Mouse (Mus musculus) liver, embryonic 13.5 days (tissue): ENCODE measurements at regions not wholly inside any gene's neighbourhood (a gene's known extent, or its start where the extent isn't known, plus 50 kb on each side); places are given as distances from the start of the nearest gene placed in this dataset.

Source experiments
- ATAC-seq: fragments of 200-750 bp; cut with Nextera tagmentation; 2 replicates; pipeline ENCODE4 v1.8.0; 2017; ENCODE audit warnings: low read depth, mild to moderate bottlenecking, moderate number of reproducible peaks, moderate library complexity
- DNase-seq: peaks from one replicate; pipeline ENCODE4 v3.0.0; 2022
- H3K27ac ChIP-seq: fragments of 300-500 bp; sonication (generic); 2 replicates; pipeline ENCODE4 v1.5.1; 2015; ENCODE audit warnings: moderate library complexity, mild to moderate bottlenecking, inconsistent platforms
- H3K27me3 ChIP-seq: fragments of 300-500 bp; sonication (generic); 2 replicates; pipeline ENCODE4 v1.6.1; 2015; ENCODE audit warnings: mild to moderate bottlenecking, inconsistent platforms
- H3K36me3 ChIP-seq: fragments of 300-500 bp; sonication (generic); 2 replicates; pipeline ENCODE4 v1.6.1; 2015; ENCODE audit warnings: mild to moderate bottlenecking, inconsistent platforms
- H3K4me1 ChIP-seq: fragments of 300-500 bp; sonication (generic); replicated peaks from 2 replicates; pipeline ENCODE4 v1.6.1; 2015; ENCODE audit warnings: inconsistent platforms
- H3K4me2 ChIP-seq: fragments of 300-500 bp; sonication (generic); 2 replicates; pipeline ENCODE4 v1.6.1; 2015; ENCODE audit warnings: inconsistent platforms, mild to moderate bottlenecking, moderate library complexity
- H3K4me3 ChIP-seq: fragments of 300-500 bp; sonication (generic); replicated peaks from 2 replicates; pipeline ENCODE4 v1.5.1; 2015; ENCODE audit warnings: mild to moderate bottlenecking, inconsistent platforms
- H3K9ac ChIP-seq: fragments of 300-500 bp; sonication (generic); 2 replicates; pipeline ENCODE4 v1.6.1; 2015; ENCODE audit warnings: mild to moderate bottlenecking, inconsistent platforms
- H3K9me3 ChIP-seq: fragments of 300-500 bp; sonication (generic); replicated peaks from 2 replicates; pipeline ENCODE4 v1.6.1; 2016; ENCODE audit warnings: inconsistent platforms
- WGBS: fragments of 180-500 bp; shearing (Covaris S2); methylation state at CpG from one replicate; pipeline ENCODE4 v1.1.7; 2015; ENCODE audit not compliant: insufficient replicate concordance; 5-methylcytosine and 5-hydroxymethylcytosine counted together

DNA sequence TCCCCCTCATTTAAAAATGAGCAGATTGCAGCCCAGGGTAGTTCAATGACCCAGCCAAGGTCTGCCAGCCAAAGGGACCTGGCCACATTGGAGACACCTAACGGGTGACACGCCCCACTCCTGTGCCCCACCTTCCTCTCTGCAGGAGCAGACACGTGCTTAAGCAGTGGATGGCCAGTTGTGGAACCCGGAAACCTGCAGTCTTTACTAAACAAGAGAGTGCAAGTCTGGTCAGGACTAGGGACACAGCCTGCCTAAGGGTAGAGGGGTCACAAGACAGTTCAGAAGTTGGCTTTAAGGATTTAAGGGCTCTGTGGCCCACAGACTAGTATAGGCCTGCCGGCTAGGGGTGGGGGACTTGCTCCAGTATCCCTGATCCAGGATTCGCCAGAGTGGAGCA, 179.2 kb upstream of the Gm4791 start:
- ATAC-seq (no peak), DNase-seq (no peak)
- no peaks in the 10 kb centered on the region for H3K36me3 ChIP-seq
- no peaks in the 10 kb centered on the region for H3K9me3 ChIP-seq
- H3K27ac ChIP-seq: no peak overlapping the region
- no peak overlapping the region for H3K4me3 ChIP-seq
- H3K27me3 ChIP-seq: no peaks in the 10 kb centered on the region
- H3K4me1 ChIP-seq: no peaks in the 10 kb centered on the region
- H3K4me2 ChIP-seq: no peak overlapping the region
- H3K9ac ChIP-seq: no peak overlapping the region
- WGBS: 34% methylated on average over 6 of the region's 6 CpGs

DNA sequence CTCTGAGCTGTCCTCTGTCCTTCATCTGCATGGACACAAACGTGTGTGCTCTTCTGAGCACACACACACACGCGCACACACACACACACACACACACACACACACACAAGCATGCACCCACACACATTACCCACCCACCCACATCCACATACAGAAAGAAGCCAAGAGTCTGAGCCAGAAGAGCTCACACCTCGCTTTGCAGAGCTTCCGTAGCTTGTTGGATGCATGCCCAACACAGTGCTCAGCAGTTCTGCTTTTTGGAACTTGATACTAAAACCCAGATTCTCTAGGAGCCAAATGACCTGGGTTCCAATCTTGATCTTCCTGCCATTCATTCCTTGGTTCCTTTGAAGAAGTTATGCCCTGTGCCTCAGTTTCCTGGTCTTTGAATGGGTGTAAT, 182.4 kb upstream of the Gm4791 start:
- H3K9me3 ChIP-seq: no peaks in the 10 kb centered on the region
- ATAC-seq (no peak), DNase-seq (no peak)
- no peaks in the 10 kb centered on the region for H3K36me3 ChIP-seq
- no peak overlapping the region for H3K4me2 ChIP-seq
- H3K9ac ChIP-seq: no peak overlapping the region
- 0 out of 2 replicates have a peak, but pooled peaks cover 3% of the 10 kb centered on the region for H3K27me3 ChIP-seq
- H3K27ac ChIP-seq: no peak overlapping the region
- 64% methylated on average over 5 of the region's 5 CpGs for WGBS
- no peaks in the 10 kb centered on the region for H3K4me1 ChIP-seq
- no peak overlapping the region for H3K4me3 ChIP-seq

DNA sequence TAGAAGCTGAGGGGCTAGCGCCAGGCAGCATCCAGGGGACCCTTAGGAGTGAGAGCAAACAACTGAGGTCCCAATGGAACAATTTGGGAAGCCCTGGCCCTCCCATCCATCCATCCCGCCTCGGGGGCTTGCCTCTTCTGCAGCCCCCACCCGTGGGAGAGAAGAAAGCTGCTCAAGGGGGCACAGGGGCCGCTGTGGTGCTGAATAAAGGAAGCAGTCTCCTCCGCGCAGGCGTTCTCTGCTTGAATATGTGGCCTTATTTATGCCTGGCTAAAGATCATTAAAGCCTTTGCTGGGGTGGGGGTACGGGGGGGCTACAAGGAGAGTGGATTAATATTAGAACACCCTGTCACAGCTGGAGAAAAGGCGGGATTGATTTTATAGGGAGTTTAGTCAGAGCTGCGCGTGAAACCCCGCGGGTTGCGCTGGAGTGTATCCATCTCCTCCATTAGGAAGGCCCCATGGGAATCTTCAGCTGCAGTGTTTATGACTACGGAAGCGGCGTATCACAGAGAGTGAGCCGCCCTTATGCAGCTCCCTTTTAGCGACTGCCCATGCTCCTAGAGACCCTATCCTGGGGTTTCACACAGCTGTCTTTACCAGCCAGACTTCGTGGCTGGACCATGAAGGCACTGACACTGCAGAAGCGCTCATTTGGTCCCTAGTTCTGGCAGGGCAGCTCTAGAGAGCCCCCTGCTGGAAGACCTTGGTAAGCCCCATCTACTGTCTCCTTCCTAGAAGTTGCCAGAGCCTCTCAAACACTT, 183.9 kb upstream of the Gm4791 start:
- WGBS: 16% methylated on average over 22 of the region's 22 CpGs
- Histone ChIP-seq H3K27ac (no peak overlapping the region), H3K4me3 (no peak overlapping the region), H3K36me3 (no peaks in the 10 kb centered on the region), H3K9ac (no peak overlapping the region), H3K27me3 (0 out of 2 replicates have a peak, but pooled peaks cover 3% of the 10 kb centered on the region), H3K4me1 (no peaks in the 10 kb centered on the region), H3K4me2 (peak overlapping the region; percentile 27; the same call in 1 of the 2 replicates), H3K9me3 (no peaks in the 10 kb centered on the region)
- no peak for DNase-seq
- no peak for ATAC-seq

DNA sequence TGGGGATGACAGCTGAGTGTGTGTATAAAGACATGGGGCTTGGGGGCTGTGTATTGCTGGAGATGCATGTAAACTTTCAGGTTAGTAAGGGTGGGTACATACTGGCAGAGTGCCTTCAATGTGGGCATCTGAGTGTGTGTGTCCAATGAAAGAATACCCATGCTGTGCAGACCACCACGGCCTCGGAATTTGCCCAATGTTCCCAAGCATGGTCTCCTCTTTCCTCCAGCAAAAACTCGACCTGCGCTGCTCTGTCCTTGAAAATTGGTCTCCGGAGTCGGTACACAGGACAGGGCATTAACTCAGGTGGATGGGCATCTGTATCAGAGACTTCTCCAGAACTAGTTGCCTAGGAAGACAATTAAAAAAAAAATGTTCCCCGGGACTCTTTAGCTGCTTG, 188.3 kb upstream of the Gm4791 start:
- no peak overlapping the region for H3K4me2 ChIP-seq
- H3K9ac ChIP-seq: no peak overlapping the region
- WGBS: 64% methylated on average over 7 of the region's 7 CpGs
- H3K4me3 ChIP-seq: no peak overlapping the region
- H3K36me3 ChIP-seq: no peaks in the 10 kb centered on the region
- H3K27ac ChIP-seq: no peak overlapping the region
- no peaks in the 10 kb centered on the region for H3K9me3 ChIP-seq
- DNase-seq (no peak), ATAC-seq (no peak)
- 0 out of 2 replicates have a peak, but pooled peaks cover 3% of the 10 kb centered on the region for H3K27me3 ChIP-seq
- no peaks in the 10 kb centered on the region for H3K4me1 ChIP-seq

DNA sequence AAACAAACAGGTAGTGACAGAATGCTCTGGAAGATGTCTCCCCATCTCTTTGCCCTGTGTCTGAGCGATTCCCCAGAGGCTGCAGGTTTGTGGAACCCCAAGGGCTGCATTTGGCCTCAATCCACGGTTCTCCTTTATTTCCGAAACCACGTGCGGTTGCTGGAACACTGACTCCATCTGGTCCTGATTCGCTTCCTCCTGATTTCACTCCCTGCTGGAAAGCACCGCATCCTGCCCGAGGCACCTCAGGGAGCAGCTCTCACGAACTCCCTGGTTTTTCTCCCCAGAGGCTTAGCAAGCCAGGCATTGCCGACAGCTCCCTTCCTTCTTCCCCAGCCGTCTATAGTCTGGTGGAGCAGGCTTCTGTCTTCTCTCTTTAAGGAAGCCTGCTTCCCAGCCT, 203.1 kb upstream of the Gm4791 start:
- Histone ChIP-seq H3K4me2 (no peak overlapping the region), H3K27ac (no peak overlapping the region), H3K36me3 (no peaks in the 10 kb centered on the region), H3K9me3 (no peaks in the 10 kb centered on the region), H3K4me1 (no peaks in the 10 kb centered on the region), H3K27me3 (no peaks in the 10 kb centered on the region), H3K9ac (no peak overlapping the region), H3K4me3 (no peak overlapping the region)
- ATAC-seq: no peak
- no peak for DNase-seq
- 66% methylated on average over 11 of the region's 11 CpGs for WGBS

DNA sequence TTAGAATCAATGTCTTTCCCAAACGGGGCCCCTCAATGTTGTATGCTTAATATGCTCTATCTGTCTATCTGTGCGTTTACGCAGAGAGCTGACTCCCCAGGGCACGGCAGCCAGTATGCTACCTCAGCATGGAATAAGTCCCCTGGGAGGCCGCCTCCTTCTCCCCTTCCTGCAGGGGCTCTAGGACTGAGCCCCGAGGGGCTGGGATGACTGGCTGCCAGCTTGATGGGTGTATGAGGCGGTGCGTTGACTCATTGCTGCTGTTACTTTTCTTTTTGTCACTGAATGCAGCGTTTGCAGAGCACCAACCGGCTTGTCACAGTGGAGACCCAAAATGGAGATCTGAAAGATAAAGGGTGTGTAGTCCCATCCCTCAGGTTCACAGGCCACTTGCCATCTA, 209.5 kb upstream of the Gm4791 start:
- no peak overlapping the region for H3K4me2 ChIP-seq
- WGBS: 64% methylated on average over 10 of the region's 10 CpGs
- H3K27ac ChIP-seq: no peak overlapping the region
- no peaks in the 10 kb centered on the region for H3K27me3 ChIP-seq
- no peaks in the 10 kb centered on the region for H3K36me3 ChIP-seq
- H3K4me3 ChIP-seq: no peak overlapping the region
- H3K4me1 ChIP-seq: no peaks in the 10 kb centered on the region
- ATAC-seq (no peak), DNase-seq (no peak)
- H3K9ac ChIP-seq: no peak overlapping the region
- H3K9me3 ChIP-seq: no peaks in the 10 kb centered on the region

DNA sequence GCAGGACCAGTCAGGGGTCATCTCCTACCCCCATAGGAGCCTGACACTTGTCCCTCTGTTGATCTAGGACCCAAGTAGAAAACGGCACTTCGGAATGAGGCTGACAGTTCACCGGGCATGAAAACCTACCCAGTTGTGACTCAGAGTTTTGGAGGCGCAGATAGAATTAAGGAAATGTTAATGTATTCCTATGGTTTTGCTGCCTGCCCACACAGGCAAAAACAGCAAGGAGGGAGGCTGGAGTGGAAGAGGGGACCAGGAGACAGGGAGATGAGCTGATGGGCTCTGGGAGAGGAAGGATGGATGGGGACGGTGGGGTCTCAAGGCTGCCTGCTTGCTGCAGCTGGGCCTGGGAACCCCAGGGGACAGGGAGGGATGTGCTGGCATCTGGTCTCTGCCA, 210.1 kb upstream of the Gm4791 start:
- Histone ChIP-seq H3K9ac (no peak overlapping the region), H3K4me1 (no peaks in the 10 kb centered on the region), H3K9me3 (no peaks in the 10 kb centered on the region), H3K27ac (no peak overlapping the region), H3K4me2 (no peak overlapping the region), H3K27me3 (no peaks in the 10 kb centered on the region), H3K36me3 (no peaks in the 10 kb centered on the region), H3K4me3 (no peak overlapping the region)
- no peak for ATAC-seq
- WGBS: 81% methylated on average over 5 of the region's 5 CpGs
- DNase-seq: no peak

DNA sequence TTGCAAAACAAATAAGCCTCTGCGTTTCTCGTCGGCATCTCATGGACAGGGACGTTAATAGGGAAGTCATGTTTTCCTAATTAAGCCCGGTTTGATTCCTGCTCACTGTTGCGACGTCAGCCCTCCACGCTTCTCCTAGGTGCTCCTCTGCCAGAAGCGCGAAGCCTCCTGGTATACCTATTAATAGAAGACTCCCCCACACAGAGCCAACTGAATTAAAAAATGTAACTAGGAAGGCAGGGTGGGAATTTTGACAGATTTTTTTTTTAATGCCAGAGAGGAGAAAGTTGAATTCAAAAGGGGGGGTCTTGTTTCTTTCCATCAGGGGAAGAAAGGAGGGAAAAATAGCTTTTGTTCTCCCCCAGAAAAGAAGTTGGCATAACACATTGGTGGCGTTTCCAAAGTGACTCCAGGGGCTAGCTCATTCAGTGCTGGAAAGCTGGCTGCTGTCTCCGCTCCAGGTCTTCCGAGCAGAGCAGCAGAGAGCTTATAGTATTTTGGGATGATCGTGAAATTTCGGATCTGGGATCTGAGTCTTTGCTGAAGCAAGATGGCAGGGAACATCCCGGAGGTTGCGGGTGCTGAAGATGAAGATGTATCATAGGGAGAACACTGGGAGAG, 214.1 kb upstream of the Gm4791 start:
- no peak for DNase-seq
- no peak overlapping the region for H3K4me2 ChIP-seq

DNA sequence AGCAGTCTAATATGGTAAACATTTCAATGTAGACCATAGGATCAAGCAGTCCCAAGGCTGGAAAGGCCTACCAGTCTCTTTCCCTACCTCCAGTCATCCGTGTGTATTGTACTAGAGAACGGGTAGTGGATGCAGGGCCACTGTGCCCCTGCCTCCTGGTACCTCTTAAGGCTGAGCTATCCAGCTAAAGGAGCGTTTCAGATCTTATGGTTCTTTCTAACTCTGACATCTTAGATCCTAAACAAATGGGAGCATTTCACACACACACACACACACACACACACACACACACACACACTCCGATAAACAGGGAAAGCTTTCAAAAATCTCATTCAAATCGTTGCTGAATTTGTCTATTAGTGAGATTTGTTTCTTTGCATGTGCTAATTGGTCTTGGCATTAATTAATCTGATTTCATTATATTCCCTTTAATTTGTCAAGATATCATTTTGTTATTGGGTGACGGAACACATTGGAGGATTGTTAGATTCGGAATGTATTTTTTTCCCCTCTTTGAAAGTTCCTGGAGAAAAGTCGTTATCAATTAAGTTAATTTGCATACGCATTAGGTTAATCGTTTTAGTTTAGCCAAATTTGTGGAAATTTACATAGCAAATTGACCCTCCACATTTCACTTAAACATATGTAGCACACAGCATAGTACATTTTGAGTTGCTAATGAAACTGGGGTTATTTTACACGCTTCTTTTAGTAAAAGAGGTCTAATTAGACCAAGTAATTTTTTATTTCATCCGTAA, 214.8 kb upstream of the Gm4791 start:
- no peaks in the 10 kb centered on the region for H3K4me1 ChIP-seq
- DNase-seq (no peak), ATAC-seq (no peak)
- WGBS: 69% methylated on average over 12 of the region's 12 CpGs
- H3K4me2 ChIP-seq: no peak overlapping the region
- H3K27ac ChIP-seq: no peak overlapping the region
- no peaks in the 10 kb centered on the region for H3K27me3 ChIP-seq
- no peaks in the 10 kb centered on the region for H3K9me3 ChIP-seq
- no peak overlapping the region for H3K4me3 ChIP-seq
- no peak overlapping the region for H3K9ac ChIP-seq
- H3K36me3 ChIP-seq: no peaks in the 10 kb centered on the region

More for the DNA sequence above, 214.1 kb upstream of the Gm4791 start:
- no peak for ATAC-seq
- Histone ChIP-seq H3K27ac (no peak overlapping the region), H3K27me3 (no peaks in the 10 kb centered on the region), H3K4me1 (no peaks in the 10 kb centered on the region), H3K9ac (no peak overlapping the region), H3K36me3 (no peaks in the 10 kb centered on the region), H3K4me3 (no peak overlapping the region), H3K9me3 (no peaks in the 10 kb centered on the region)
- WGBS: 74% methylated on average over 17 of the region's 17 CpGs

DNA sequence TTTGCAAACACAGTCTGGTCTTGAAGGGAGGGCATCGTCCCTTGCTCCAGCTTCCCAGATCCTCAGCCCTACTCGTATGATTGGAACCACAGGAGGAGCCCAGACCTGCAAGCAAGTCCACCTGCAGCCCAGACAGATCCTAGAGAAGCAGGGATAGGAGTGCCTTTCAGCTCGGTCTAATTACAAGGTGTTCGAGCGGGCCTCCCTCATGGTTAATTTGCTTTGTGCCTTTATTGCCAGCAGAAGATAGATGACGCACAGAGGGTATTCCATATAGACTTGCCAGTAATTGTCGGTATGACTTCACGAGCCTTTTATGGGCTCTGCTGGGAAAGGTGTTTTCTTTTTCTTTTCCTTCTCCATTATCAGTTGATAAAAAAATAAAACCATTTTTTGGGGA, 216.9 kb upstream of the Gm4791 start:
- Histone ChIP-seq H3K4me2 (no peak overlapping the region), H3K27me3 (no peaks in the 10 kb centered on the region), H3K4me1 (no peaks in the 10 kb centered on the region), H3K9me3 (no peaks in the 10 kb centered on the region), H3K9ac (no peak overlapping the region), H3K36me3 (no peaks in the 10 kb centered on the region), H3K4me3 (no peak overlapping the region), H3K27ac (no peak overlapping the region)
- ATAC-seq (no peak), DNase-seq (no peak)
- WGBS: 68% methylated on average over 8 of the region's 8 CpGs

DNA sequence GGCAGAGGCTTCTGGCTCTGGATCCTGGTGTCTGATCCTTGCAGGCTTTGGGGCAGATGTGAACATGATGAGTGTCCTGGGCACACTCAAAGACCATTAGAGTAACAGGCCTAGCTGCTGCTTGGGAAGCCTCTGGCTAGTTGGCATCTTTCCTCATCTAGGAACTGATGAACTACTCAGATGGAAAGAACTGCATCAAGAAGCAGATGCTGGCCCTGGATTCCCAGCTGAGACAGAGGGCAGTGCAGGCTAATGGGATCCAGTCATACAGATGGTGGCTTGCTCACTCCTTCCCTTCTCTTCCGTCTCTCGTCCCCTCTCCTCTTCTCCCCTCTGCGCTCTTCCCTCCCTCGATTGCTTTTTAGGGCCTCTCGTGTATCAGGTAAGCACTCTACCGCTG, 219.8 kb upstream of the Gm4791 start:
- no peaks in the 10 kb centered on the region for H3K4me1 ChIP-seq
- H3K36me3 ChIP-seq: no peaks in the 10 kb centered on the region
- no peaks in the 10 kb centered on the region for H3K9me3 ChIP-seq
- H3K4me2 ChIP-seq: no peak overlapping the region
- H3K27ac ChIP-seq: no peak overlapping the region
- DNase-seq (no peak), ATAC-seq (no peak)
- H3K27me3 ChIP-seq: no peaks in the 10 kb centered on the region
- H3K4me3 ChIP-seq: no peak overlapping the region
- 81% methylated on average over 6 of the region's 6 CpGs for WGBS
- no peak overlapping the region for H3K9ac ChIP-seq
